9 mouse cellular contexts compared by ENCODE assay signal in the genomic region with DNA sequence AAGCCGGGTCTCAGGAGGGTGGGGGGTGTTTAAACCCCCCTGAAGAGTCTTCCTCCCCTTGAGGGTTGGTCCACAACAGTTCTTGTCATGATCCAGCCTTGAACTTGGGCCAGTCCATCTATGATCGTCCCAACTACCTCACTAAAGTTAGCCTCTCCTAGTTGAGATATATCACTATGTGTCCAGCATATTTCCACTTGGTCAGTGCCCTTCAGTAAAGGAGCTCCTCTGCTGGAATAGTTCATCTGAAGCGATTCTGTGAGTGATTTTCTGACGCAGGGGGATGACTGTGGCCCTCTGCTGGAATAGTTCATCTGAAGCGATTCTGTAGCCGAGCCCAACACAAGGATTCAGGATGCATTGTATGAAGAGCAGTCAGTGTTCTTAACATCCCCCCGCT. TPM values are rescaled to one million over a fixed set of nuclear protein-coding genes. Genes with fewer than 3 reads are reported as not detected.
DNase-seq lines count a peak whose midpoint lies in the region; ATAC-seq and TF ChIP-seq lines count a peak whose summit lies in the region.
"Had no signal": no experiment of that assay in that cellular context is flagged by ENCODE, and none has a peak within 500 bp of the region (broad histone marks: within the 10 kb centered on the region; RNA-seq: fewer than 3 reads in every experiment).

No protein-coding gene starts in this region.

- TF ChIP-seq CTCF in testis, adult 2 months (IDR thresholded peaks at IDR 0.05; ENCODE audit: control insufficient read depth, insufficient read depth, insufficient replicate concordance, low read depth, low read length) = no peak

- H3K9ac ChIP-seq in heart, embryonic 12.5 days = no peak overlapping the region

- H3K4me2 ChIP-seq in heart, embryonic 12.5 days = peak overlapping the region; percentile 11

- H3K36me3 ChIP-seq in heart, embryonic 12.5 days = peaks cover 32% of the 10 kb centered on the region
- H3K36me3 ChIP-seq in heart, embryonic 10.5 days = peaks cover 33% of the 10 kb centered on the region
- peaks cover 1% of the 10 kb centered on the region; the same call in 1 of the 2 replicates for H3K36me3 ChIP-seq in testis, adult 2 months (ENCODE audit: control insufficient read depth, insufficient read depth, low read length)

- H3K9me3 ChIP-seq in heart, embryonic 12.5 days (replicated peaks) = peaks cover 14% of the 10 kb centered on the region
- peaks cover 18% of the 10 kb centered on the region for H3K9me3 ChIP-seq in heart, embryonic 10.5 days

- WGBS in heart, embryonic 12.5 days = 58% methylated on average over 7 of the region's 7 CpGs
- 73% methylated on average over 7 of the region's 7 CpGs for WGBS in heart, embryonic 10.5 days

- no peaks in the 10 kb centered on the region for H3K27me3 ChIP-seq in heart, embryonic 12.5 days (replicated peaks)
- no peaks in the 10 kb centered on the region for H3K27me3 ChIP-seq in heart, embryonic 10.5 days (ENCODE audit: insufficient read depth, poor library complexity, severe bottlenecking)
- H3K27me3 ChIP-seq in testis, adult 2 months (ENCODE audit: control insufficient read depth, insufficient read depth, low read length) = no peaks in the 10 kb centered on the region

- DNase-seq in heart, embryonic 10.5 days (ENCODE audit: low spot score) = no peak
- DNase-seq in testis, postnatal 14 days (ENCODE audit: low spot score) = no peak
- peak; percentile 16 for DNase-seq in induced T-regulatory cell, adult 2 months (ENCODE audit: low read depth)
- peak; percentile 8 for DNase-seq in telencephalon, adult 2 months (ENCODE audit: low read depth, low spot score)
- DNase-seq in layer of hippocampus, postnatal 14 days (ENCODE audit: low spot score in 2 of 2) = no peak

- no peak overlapping the region for H3K27ac ChIP-seq in heart, embryonic 12.5 days (ENCODE audit: poor library complexity, severe bottlenecking)
- H3K27ac ChIP-seq in heart, embryonic 10.5 days = no peak overlapping the region
- H3K27ac ChIP-seq in testis, adult 2 months (ENCODE audit: control insufficient read depth, insufficient read depth, low read depth, low read length) = 0 out of 2 replicates have a peak overlapping the region, but pooled peaks have one; percentile 21

- H3K4me3 ChIP-seq in heart, embryonic 12.5 days = no peak overlapping the region
- H3K4me3 ChIP-seq in heart, embryonic 10.5 days = no peak overlapping the region
- H3K4me3 ChIP-seq in testis, adult 2 months (ENCODE audit: control insufficient read depth, low read depth, low read length) = no peak overlapping the region; the same call in 1 of the 2 replicates

- ATAC-seq in heart, embryonic 12.5 days (ENCODE audit: insufficient number of reproducible peaks, low FRiP score) = no peak
- ATAC-seq in CD4-positive, CD25-positive, alpha-beta regulatory T cell, adult 4 months = no peak

- H3K4me1 ChIP-seq in heart, embryonic 12.5 days (replicated peaks) = no peaks in the 10 kb centered on the region
- H3K4me1 ChIP-seq in heart, embryonic 10.5 days = no peaks in the 10 kb centered on the region
- H3K4me1 ChIP-seq in testis, adult 2 months (ENCODE audit: control insufficient read depth, insufficient read depth, low read length) = peaks cover 2% of the 10 kb centered on the region; the same call in 1 of the 2 replicates

- no peak for TF ChIP-seq POLR2A in testis, adult 2 months (IDR thresholded peaks at IDR 0.05; ENCODE audit: control insufficient read depth, low read depth, low read length)

RNA-seq across cellular contexts. Expression of a gene that starts 0.5 kb away (rescaled TPM):
- polyA plus RNA-seq in heart, embryonic 12.5 days (2016; fragmentation: Nextera tagmentation; extraction: Ambion mirVana) = 0.95 and 1.7 TPM in 2 replicates
- polyA plus RNA-seq in heart, embryonic 10.5 days (2016; fragmentation: Nextera tagmentation; extraction: Ambion mirVana) = 0.96 and 1.3 TPM in 2 replicates
- polyA plus RNA-seq in testis, adult 2 months (2012; rRNA removed) = 302 and 309 TPM in 2 replicates
- polyA plus RNA-seq in CD4-positive, CD25-positive, alpha-beta regulatory T cell, adult 4 months (2017; shearing (Covaris generic)) = 1 to 10 TPM; 2.4 to 3.6 TPM
- total RNA-seq in layer of hippocampus, postnatal 14 days (2021) = 10 to 100 TPM; 26.0 to 37.4 TPM

RNA-seq across cellular contexts. Expression of a gene that starts 0.8 kb away (rescaled TPM):
- 0.65 and 1.0 TPM in 2 replicates for polyA plus RNA-seq in heart, embryonic 12.5 days (2016; fragmentation: Nextera tagmentation; extraction: Ambion mirVana)
- 0.95 and 1.2 TPM in 2 replicates for polyA plus RNA-seq in heart, embryonic 10.5 days (2016; fragmentation: Nextera tagmentation; extraction: Ambion mirVana)
- polyA plus RNA-seq in testis, adult 2 months (2012; rRNA removed) = 154 and 184 TPM in 2 replicates
- not detected for polyA plus RNA-seq in CD4-positive, CD25-positive, alpha-beta regulatory T cell, adult 4 months (2017; shearing (Covaris generic))
- total RNA-seq in layer of hippocampus, postnatal 14 days (2021) = 1 to 10 TPM; 3.7 to 4.0 TPM
- total RNA-seq: ES-E14 had no signal

RNA-seq across cellular contexts. Expression of a gene that starts 24.8 kb away (rescaled TPM):
- polyA plus RNA-seq in heart, embryonic 12.5 days (2016; fragmentation: Nextera tagmentation; extraction: Ambion mirVana) = 44.1 and 46.7 TPM in 2 replicates
- 38.8 and 40.7 TPM in 2 replicates for polyA plus RNA-seq in heart, embryonic 10.5 days (2016; fragmentation: Nextera tagmentation; extraction: Ambion mirVana)
- polyA plus RNA-seq in testis, adult 2 months (2012; rRNA removed) = 19.4 and 36.1 TPM in 2 replicates
- 100 to 1,000 TPM; 115 to 139 TPM for polyA plus RNA-seq in CD4-positive, CD25-positive, alpha-beta regulatory T cell, adult 4 months (2017; shearing (Covaris generic))
- 10 to 100 TPM; 25.3 to 25.5 TPM for total RNA-seq in layer of hippocampus, postnatal 14 days (2021)

RNA-seq across cellular contexts. Expression of a gene that starts 59.0 kb away (rescaled TPM):
- polyA plus RNA-seq in heart, embryonic 12.5 days (2016; fragmentation: Nextera tagmentation; extraction: Ambion mirVana) = 36.0 and 37.1 TPM in 2 replicates
- polyA plus RNA-seq in heart, embryonic 10.5 days (2016; fragmentation: Nextera tagmentation; extraction: Ambion mirVana) = 29.8 and 37.5 TPM in 2 replicates
- 16.7 and 18.1 TPM in 2 replicates for polyA plus RNA-seq in testis, adult 2 months (2012; rRNA removed)
- 10 to 100 TPM; 63.6 to 70.7 TPM for polyA plus RNA-seq in CD4-positive, CD25-positive, alpha-beta regulatory T cell, adult 4 months (2017; shearing (Covaris generic))
- total RNA-seq in layer of hippocampus, postnatal 14 days (2021) = 10 to 100 TPM; 91.4 to 93.7 TPM

Comparison
In these comparisons a context has a peak if more than half of its experiments do, and no peak if none do; other contexts are left out.
1. DNase-seq: peak in induced T-regulatory cell, adult 2 months (single experiment) and telencephalon, adult 2 months (single experiment); none in heart, embryonic 10.5 days (single experiment), testis, postnatal 14 days (single experiment) and layer of hippocampus, postnatal 14 days (0 of 2).
2. RNA of a gene that starts 0.5 kb away (polyA plus RNA-seq): 302 to 309 TPM in testis, adult 2 months; 2.4 to 3.6 TPM in CD4-positive, CD25-positive, alpha-beta regulatory T cell, adult 4 months, 0.95 to 1.7 TPM in heart, embryonic 12.5 days and 0.96 to 1.3 TPM in heart, embryonic 10.5 days; every median in the first group is over 10 times any median in the second.
3. RNA of a gene that starts 0.8 kb away (polyA plus RNA-seq): 154 to 184 TPM in testis, adult 2 months; 0.65 to 1.0 TPM in heart, embryonic 12.5 days, 0.95 to 1.2 TPM in heart, embryonic 10.5 days and not detected in CD4-positive, CD25-positive, alpha-beta regulatory T cell, adult 4 months; every median in the first group is over 10 times any median in the second.